Mouse (Mus musculus) cerebellum, adult 9-10 months (tissue): ENCODE measurements around the gene Ankrd44.

Experiments
- DNase-seq: peaks from one replicate; pipeline ENCODE4 v3.0.0; 2022

The Ankrd44 gene

GRCm38 (mm10) chr1:54844361-54844760 lies 81.8 kb downstream of the Ankrd44 start:
- DNase-seq, result no peak

GRCm38 (mm10) chr1:54842765-54843461 lies 83.3 kb downstream of the Ankrd44 start:
- no peak for DNase-seq

GRCm38 (mm10) chr1:54841788-54842187 lies 84.4 kb downstream of the Ankrd44 start:
- DNase-seq, result no peak

- DNase-seq, result no peak
Measured at GRCm38 (mm10) chr1:54840040-54840439, 86.1 kb downstream of the Ankrd44 start.

GRCm38 (mm10) chr1:54838486-54838805 lies 87.7 kb downstream of the Ankrd44 start:
- no peak for DNase-seq

- no peak for DNase-seq
Measured at GRCm38 (mm10) chr1:54837721-54838485, 88.3 kb downstream of the Ankrd44 start.

GRCm38 (mm10) chr1:54835661-54836205 lies 90.5 kb downstream of the Ankrd44 start:
- DNase-seq, result no peak

GRCm38 (mm10) chr1:54833221-54833620 lies 93.0 kb downstream of the Ankrd44 start:
- no peak for DNase-seq

GRCm38 (mm10) chr1:54832765-54833164 lies 93.4 kb downstream of the Ankrd44 start:
- peak; percentile 81 for DNase-seq

GRCm38 (mm10) chr1:54830223-54830622 lies 96.0 kb downstream of the Ankrd44 start:
- no peak for DNase-seq

- DNase-seq, result no peak
Measured at GRCm38 (mm10) chr1:54829681-54830213, 96.4 kb downstream of the Ankrd44 start.

- DNase-seq, result no peak
Measured at GRCm38 (mm10) chr1:54827827-54828226, 98.4 kb downstream of the Ankrd44 start.

GRCm38 (mm10) chr1:54827351-54827750 lies 98.8 kb downstream of the Ankrd44 start:
- no peak for DNase-seq

GRCm38 (mm10) chr1:54826426-54826986 lies 99.7 kb downstream of the Ankrd44 start:
- peak; percentile 11 for DNase-seq

- no peak for DNase-seq
Measured at GRCm38 (mm10) chr1:54825718-54826425, 100.3 kb downstream of the Ankrd44 start.

GRCm38 (mm10) chr1:54824106-54824808 lies 101.9 kb downstream of the Ankrd44 start:
- no peak for DNase-seq

- DNase-seq, result no peak
Measured at GRCm38 (mm10) chr1:54821797-54822196, 104.4 kb downstream of the Ankrd44 start.

- no peak for DNase-seq
Measured at GRCm38 (mm10) chr1:54815206-54815855, 110.9 kb downstream of the Ankrd44 start.

- no peak for DNase-seq
Measured at GRCm38 (mm10) chr1:54809811-54810549, 116.2 kb downstream of the Ankrd44 start.

GRCm38 (mm10) chr1:54809098-54809490 lies 117.1 kb downstream of the Ankrd44 start:
- DNase-seq, result no peak
